ENCODE assay signal across 25 mouse cellular contexts in the genomic region with DNA sequence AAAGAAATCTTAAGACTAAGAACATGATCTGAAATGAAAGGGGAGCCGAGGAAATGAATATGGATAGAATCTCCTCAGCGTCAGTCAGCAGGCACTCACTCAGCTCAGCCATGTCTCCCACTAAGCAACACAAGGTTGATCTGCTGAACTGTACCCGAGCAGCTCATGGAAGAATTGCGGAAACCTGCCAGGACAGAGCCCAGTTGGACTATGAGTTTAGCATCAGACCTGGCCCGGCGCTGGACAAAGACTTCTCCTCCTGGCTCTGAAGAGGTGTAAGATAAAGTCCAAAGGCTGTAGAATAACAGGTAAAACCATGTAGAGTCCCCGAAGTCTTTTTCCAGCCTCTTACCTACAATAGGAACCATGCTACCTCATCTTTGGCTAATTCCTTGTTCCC. TPM values are rescaled to one million over a fixed set of nuclear protein-coding genes. Genes with fewer than 3 reads are reported as not detected.
A peak's percentile ranks its signal among the peaks of the same experiment; 100 is the strongest.
DNase-seq lines count a peak whose midpoint lies in the region; ATAC-seq and TF ChIP-seq lines count a peak whose summit lies in the region.
"Had no signal": no experiment of that assay in that cellular context is flagged by ENCODE, and none has a peak within 500 bp of the region (broad histone marks: within the 10 kb centered on the region; RNA-seq: fewer than 3 reads in every experiment).

No protein-coding gene starts in this region.

- H3K27me3 ChIP-seq in heart, embryonic 10.5 days (ENCODE audit: insufficient read depth, poor library complexity, severe bottlenecking) = no peaks in the 10 kb centered on the region
- no peaks in the 10 kb centered on the region for H3K27me3 ChIP-seq in heart, embryonic 11.5 days (ENCODE audit: control insufficient read depth, insufficient read depth, low read length)
- no peaks in the 10 kb centered on the region for H3K27me3 ChIP-seq in liver, adult 2 months (ENCODE audit: control insufficient read depth, insufficient read depth, low read length)
- no peaks in the 10 kb centered on the region for H3K27me3 ChIP-seq in liver, embryonic 11.5 days (replicated peaks; ENCODE audit: control insufficient read depth, insufficient read depth, low read length)
- H3K27me3 ChIP-seq: embryonic facial prominence, embryonic 15.5 days; forebrain, embryonic 15.5 days; heart, embryonic 13.5 days had no signal

- no peak for ATAC-seq in heart, embryonic 11.5 days (replicated peaks; ENCODE audit: insufficient number of reproducible peaks, low FRiP score, low TSS enrichment)
- ATAC-seq in liver, embryonic 11.5 days (replicated peaks; ENCODE audit: low FRiP score) = no peak
- ATAC-seq in erythroid progenitor cell, adult 5-6 weeks (replicated peaks; ENCODE audit: low FRiP score, poor library complexity, severe bottlenecking) = no peak
- ATAC-seq: forebrain, embryonic 15.5 days had no signal

- no peak for TF ChIP-seq CTCF in liver, adult 2 months (IDR thresholded peaks at IDR 0.05; ENCODE audit: low read depth, low read length)

- 86% methylated on average over 7 of the region's 7 CpGs for WGBS in heart, embryonic 10.5 days
- WGBS in heart, embryonic 11.5 days (ENCODE audit: insufficient replicate concordance) = 81% methylated on average over 7 of the region's 7 CpGs
- WGBS in liver, adult 2 months = 26% methylated on average over 7 of the region's 7 CpGs
- 84% methylated on average over 7 of the region's 7 CpGs for WGBS in liver, embryonic 11.5 days

- H3K79me2 ChIP-seq in liver, adult 2 months (ENCODE audit: control insufficient read depth, insufficient read depth, low read length) = no peaks in the 10 kb centered on the region

- H3K4me1 ChIP-seq in heart, embryonic 10.5 days = 0 out of 2 replicates have a peak, but pooled peaks cover 4% of the 10 kb centered on the region
- no peaks in the 10 kb centered on the region for H3K4me1 ChIP-seq in heart, embryonic 11.5 days (ENCODE audit: control insufficient read depth, insufficient read depth, low read length)
- peaks cover 40% of the 10 kb centered on the region for H3K4me1 ChIP-seq in liver, adult 2 months (ENCODE audit: control insufficient read depth, insufficient read depth, low read length)
- H3K4me1 ChIP-seq in liver, embryonic 11.5 days (replicated peaks; ENCODE audit: control insufficient read depth, insufficient read depth, low read length) = no peaks in the 10 kb centered on the region
- H3K4me1 ChIP-seq: embryonic facial prominence, embryonic 15.5 days; forebrain, embryonic 15.5 days; heart, embryonic 13.5 days had no signal

- no peak for TF ChIP-seq POLR2A in liver, adult 2 months (IDR thresholded peaks at IDR 0.05; ENCODE audit: extremely low read depth, insufficient read depth, low read length)

- H3K4me2 ChIP-seq in heart, embryonic 11.5 days = no peak overlapping the region
- no peak overlapping the region for H3K4me2 ChIP-seq in liver, embryonic 11.5 days
- H3K4me2 ChIP-seq: embryonic facial prominence, embryonic 15.5 days; forebrain, embryonic 15.5 days; heart, embryonic 13.5 days had no signal

- no peaks in the 10 kb centered on the region for H3K36me3 ChIP-seq in heart, embryonic 10.5 days
- no peaks in the 10 kb centered on the region for H3K36me3 ChIP-seq in heart, embryonic 11.5 days (ENCODE audit: control insufficient read depth, insufficient read depth, low read length)
- H3K36me3 ChIP-seq in liver, adult 2 months (ENCODE audit: control insufficient read depth, insufficient read depth, low read length) = no peaks in the 10 kb centered on the region
- no peaks in the 10 kb centered on the region for H3K36me3 ChIP-seq in liver, embryonic 11.5 days (ENCODE audit: control insufficient read depth, insufficient read depth, low read length)
- H3K36me3 ChIP-seq: embryonic facial prominence, embryonic 15.5 days; forebrain, embryonic 15.5 days; heart, embryonic 13.5 days had no signal

- no peak overlapping the region for H3K9ac ChIP-seq in heart, embryonic 11.5 days (ENCODE audit: low read depth, low read length)
- no peak overlapping the region for H3K9ac ChIP-seq in liver, adult 2 months (ENCODE audit: low read depth, low read length)
- no peak overlapping the region for H3K9ac ChIP-seq in liver, embryonic 11.5 days (ENCODE audit: low read depth, low read length)
- H3K9ac ChIP-seq: embryonic facial prominence, embryonic 15.5 days; forebrain, embryonic 15.5 days; heart, embryonic 13.5 days had no signal

- no peak overlapping the region for H3K27ac ChIP-seq in heart, embryonic 10.5 days
- H3K27ac ChIP-seq in heart, embryonic 11.5 days (ENCODE audit: low read depth, low read length) = no peak overlapping the region
- peak overlapping the region; percentile 90 for H3K27ac ChIP-seq in liver, adult 2 months (replicated peaks; ENCODE audit: insufficient read depth, low read depth, low read length)
- no peak overlapping the region for H3K27ac ChIP-seq in liver, embryonic 11.5 days (ENCODE audit: low read depth, low read length)
- H3K27ac ChIP-seq: embryonic facial prominence, embryonic 15.5 days; forebrain, embryonic 15.5 days; heart, embryonic 13.5 days had no signal

- peak; percentile 67 for DNase-seq in heart, embryonic 10.5 days (ENCODE audit: low spot score)
- DNase-seq in liver, adult 2 months (ENCODE audit: extremely low read depth, low read depth, low spot score) = peak; percentile 96
- DNase-seq in liver, embryonic 11.5 days (ENCODE audit: low spot score) = no peak
- peak; percentile 70 for DNase-seq in kidney, postnatal 14 days
- no peak for DNase-seq in lung, postnatal 14 days
- DNase-seq: adrenal gland, postnatal 10 days; cerebellum, adult 11 months; cerebellum, adult 8-10 months; cerebellum, postnatal 14 days; embryo, embryonic 11 days; gastrocnemius, postnatal 36 days; heart, adult 18-20 months; heart, postnatal 36 days had no signal

- no peaks in the 10 kb centered on the region for H3K9me3 ChIP-seq in heart, embryonic 10.5 days
- H3K9me3 ChIP-seq in heart, embryonic 11.5 days (replicated peaks; ENCODE audit: control insufficient read depth, low read length) = no peaks in the 10 kb centered on the region
- H3K9me3 ChIP-seq in liver, embryonic 11.5 days (ENCODE audit: control insufficient read depth, low read length) = no peaks in the 10 kb centered on the region
- H3K9me3 ChIP-seq: embryonic facial prominence, embryonic 15.5 days; forebrain, embryonic 15.5 days; heart, embryonic 13.5 days had no signal

- H3K4me3 ChIP-seq in heart, embryonic 10.5 days = no peak overlapping the region
- H3K4me3 ChIP-seq in heart, embryonic 11.5 days (ENCODE audit: low read depth, low read length) = no peak overlapping the region
- H3K4me3 ChIP-seq in liver, adult 2 months (ENCODE audit: insufficient read depth, low read depth, low read length) = no peak overlapping the region
- no peak overlapping the region for H3K4me3 ChIP-seq in liver, embryonic 11.5 days (ENCODE audit: low read depth, low read length)
- H3K4me3 ChIP-seq: embryonic facial prominence, embryonic 15.5 days; erythroblast, embryonic 14.5 days; forebrain, embryonic 15.5 days; heart, embryonic 13.5 days had no signal

RNA-seq across cellular contexts. Expression of gene Abcc12, which starts 17.2 kb away (rescaled TPM):
- polyA plus RNA-seq in heart, embryonic 10.5 days (2016; fragmentation: Nextera tagmentation; extraction: Ambion mirVana) = not detected in 2 replicates
- polyA plus RNA-seq in heart, embryonic 11.5 days (2014; fragmentation: Nextera tagmentation; extraction: Ambion mirVana) = not detected in 2 replicates
- total RNA-seq in liver, adult 2 months (2014; rRNA removed) = 0.18 and 0.81 TPM in 2 replicates
- polyA plus RNA-seq in liver, adult 2 months (2012; rRNA removed) = 0.21 TPM in 1 of 2 replicates, not detected in the other
- polyA plus RNA-seq in liver, embryonic 11.5 days (2014; fragmentation: Nextera tagmentation; extraction: Ambion mirVana) = not detected in 2 replicates
- total RNA-seq in erythroid progenitor cell, adult 5-6 weeks (2015; ENCODE audit: low replicate concordance) = not detected in 2 replicates
- total RNA-seq in erythroid progenitor cell, adult 5-6 weeks (2017; ENCODE audit: low replicate concordance) = not detected in 2 replicates
- total RNA-seq: common myeloid progenitor, adult 5-6 weeks; heart, postnatal 36 days; MEL had no signal
- polyA plus RNA-seq: C2C12; embryonic facial prominence, embryonic 11.5 days; erythroblast, embryonic 14.5 days; heart, embryonic 13.5 days; heart, postnatal 0 days; hindbrain, embryonic 11.5 days had no signal

RNA-seq across cellular contexts. Expression of gene Lonp2, which starts 26.2 kb away (rescaled TPM):
- polyA plus RNA-seq in heart, embryonic 10.5 days (2016; fragmentation: Nextera tagmentation; extraction: Ambion mirVana) = 58.1 and 66.4 TPM in 2 replicates
- 53.2 and 69.2 TPM in 2 replicates for polyA plus RNA-seq in heart, embryonic 11.5 days (2014; fragmentation: Nextera tagmentation; extraction: Ambion mirVana)
- 244 and 308 TPM in 2 replicates for total RNA-seq in liver, adult 2 months (2014; rRNA removed)
- 278 and 299 TPM in 2 replicates for polyA plus RNA-seq in liver, adult 2 months (2012; rRNA removed)
- polyA plus RNA-seq in liver, embryonic 11.5 days (2014; fragmentation: Nextera tagmentation; extraction: Ambion mirVana) = 50.3 and 60.6 TPM in 2 replicates
- 16.9 and 31.9 TPM in 2 replicates for total RNA-seq in erythroid progenitor cell, adult 5-6 weeks (2015; ENCODE audit: low replicate concordance)
- 13.4 and 20.5 TPM in 2 replicates for total RNA-seq in erythroid progenitor cell, adult 5-6 weeks (2017; ENCODE audit: low replicate concordance)

Comparison
In these comparisons a context has a peak if more than half of its experiments do, and no peak if none do; other contexts are left out.
1. DNase-seq: peak in heart, embryonic 10.5 days (single experiment), liver, adult 2 months (single experiment) and kidney, postnatal 14 days (single experiment); none in liver, embryonic 11.5 days (single experiment) and lung, postnatal 14 days (single experiment).